Mouse (Mus musculus): ENCODE results near the gene Mrpl28.
A peak's percentile ranks its signal among the peaks of the same experiment; 100 is the strongest.

Mrpl28 gene

DNA sequence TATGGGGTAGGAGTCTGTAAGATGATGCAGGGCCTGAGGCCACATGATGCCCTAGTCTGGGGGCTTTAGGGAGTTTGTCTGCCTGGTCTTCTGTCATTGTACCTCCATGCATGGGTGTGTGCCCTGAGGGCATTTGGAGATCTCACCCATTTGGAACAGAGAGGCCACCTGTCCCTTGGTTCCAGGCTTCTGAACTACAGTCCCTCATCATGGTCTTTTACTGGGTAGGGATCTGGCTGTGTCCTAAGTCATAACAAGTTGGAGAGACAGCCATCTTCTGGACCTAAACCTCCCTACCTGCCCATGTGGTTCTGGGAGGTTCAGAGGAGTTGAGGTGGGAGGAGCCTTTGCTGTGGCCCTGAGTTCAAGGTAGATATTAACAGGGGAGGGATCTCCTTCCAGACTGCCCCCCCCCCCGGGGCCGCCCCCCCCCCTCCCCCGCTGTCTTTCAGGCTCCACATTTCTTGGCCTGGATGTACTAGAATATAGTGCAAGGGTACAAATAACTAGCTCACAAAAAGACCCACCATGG is 7.3 kb upstream of the Mrpl28 start:
- DNase-seq (ENCODE audit: low spot score) = peak; percentile 31

DNA sequence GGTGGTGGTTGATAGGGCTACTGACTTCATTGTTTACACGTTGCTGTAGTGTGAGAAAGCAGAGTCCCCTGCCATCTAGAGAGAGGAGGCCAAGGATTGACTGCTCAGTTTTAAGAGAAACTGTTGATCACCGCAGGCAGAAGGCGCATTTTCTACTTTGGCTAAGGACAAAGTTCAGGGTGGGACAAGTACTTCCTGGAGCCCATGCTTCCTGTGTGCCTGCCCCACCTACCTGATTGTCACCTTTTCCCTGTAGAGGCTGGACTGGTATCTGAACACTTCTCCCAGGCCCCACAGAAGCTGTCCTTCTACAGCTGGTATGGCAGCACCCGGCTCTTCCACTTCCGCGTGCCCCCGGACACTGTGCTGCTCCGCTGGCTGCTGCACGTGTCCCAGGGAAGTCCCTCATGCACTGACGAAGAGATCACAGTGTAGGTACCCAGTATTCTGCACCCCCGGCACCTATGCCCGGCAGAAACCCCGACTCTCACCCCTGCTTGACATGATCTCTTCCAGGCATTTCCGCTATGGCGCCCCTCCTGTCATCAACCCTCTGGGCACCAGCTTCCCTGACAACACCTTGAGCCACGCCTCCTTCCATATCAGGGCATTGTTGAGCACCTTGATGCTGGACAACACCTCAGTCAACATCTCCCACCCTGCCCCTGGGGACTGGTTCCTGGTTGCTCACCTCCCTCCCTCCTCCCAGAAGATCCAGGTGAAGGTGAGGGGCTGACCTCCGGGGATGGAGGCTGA is 6.6 kb upstream of the Mrpl28 start:
- DNase-seq (ENCODE audit: low spot score) = peak; percentile 40

GRCm38 (mm10) chr17:26119766-26120710 is 3.3 kb upstream of the Mrpl28 start:
- peak; percentile 81 for DNase-seq (ENCODE audit: low spot score)

- DNase-seq (ENCODE audit: low spot score) = no peak
Observed at GRCm38 (mm10) chr17:26122431-26123140, 714 bp upstream of the Mrpl28 start.

GRCm38 (mm10) chr17:26124560-26124959 is 1.3 kb downstream of the Mrpl28 start:
- no peak for DNase-seq (ENCODE audit: low spot score)

DNA sequence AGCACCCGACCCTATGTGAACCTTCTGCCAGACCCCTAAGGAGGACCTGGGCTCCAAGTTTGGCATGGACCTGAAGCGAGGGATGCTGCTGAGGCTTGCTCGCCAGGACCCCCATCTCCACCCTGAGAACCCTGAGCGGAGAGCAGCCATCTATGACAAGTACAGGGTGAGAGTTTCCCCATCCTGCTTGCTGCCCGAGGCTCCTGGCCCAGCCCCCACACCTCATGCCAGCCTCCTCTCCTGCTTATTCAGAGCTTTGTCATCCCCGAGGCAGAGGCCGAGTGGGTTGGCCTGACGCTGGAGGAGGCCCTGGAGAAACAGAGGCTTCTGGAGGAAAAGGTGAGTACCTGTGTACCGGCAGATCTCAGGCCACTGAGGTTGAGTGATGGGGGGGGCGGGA is 1.9 kb downstream of the Mrpl28 start:
- DNase-seq (ENCODE audit: low spot score) = no peak

DNA sequence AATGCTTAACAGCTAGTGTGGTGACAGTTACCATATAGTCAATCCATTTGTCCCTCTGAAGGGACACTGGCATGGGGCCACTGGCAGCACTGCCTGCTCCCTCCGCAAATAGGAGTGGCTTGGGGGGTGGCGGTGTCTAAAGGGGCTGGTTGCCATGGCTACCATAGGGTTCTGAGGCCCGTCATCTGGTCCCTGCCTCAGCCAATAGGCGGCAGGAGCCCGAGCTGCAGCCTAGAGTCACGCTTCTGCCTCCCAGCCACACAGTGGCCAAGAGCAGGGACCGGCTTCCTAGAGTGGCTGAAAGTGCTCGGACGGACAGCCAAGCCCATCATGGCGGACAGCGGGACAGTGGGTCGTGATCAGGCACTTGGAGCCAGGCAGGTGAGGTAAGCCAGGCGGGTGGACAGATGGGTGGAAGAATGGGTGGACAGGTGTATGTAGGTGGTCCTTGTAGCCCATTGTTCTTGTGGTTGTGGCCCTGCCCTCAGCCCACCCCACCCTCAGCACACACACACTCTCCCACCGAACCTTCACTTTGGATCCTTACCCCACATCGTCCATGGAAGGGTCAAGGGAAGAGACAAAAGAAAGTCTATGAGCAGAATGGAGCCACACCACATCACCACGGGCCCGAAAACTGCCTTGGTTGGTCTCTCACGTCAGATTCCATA is 7.9 kb downstream of the Mrpl28 start:
- no peak for DNase-seq (ENCODE audit: low spot score)

DNA sequence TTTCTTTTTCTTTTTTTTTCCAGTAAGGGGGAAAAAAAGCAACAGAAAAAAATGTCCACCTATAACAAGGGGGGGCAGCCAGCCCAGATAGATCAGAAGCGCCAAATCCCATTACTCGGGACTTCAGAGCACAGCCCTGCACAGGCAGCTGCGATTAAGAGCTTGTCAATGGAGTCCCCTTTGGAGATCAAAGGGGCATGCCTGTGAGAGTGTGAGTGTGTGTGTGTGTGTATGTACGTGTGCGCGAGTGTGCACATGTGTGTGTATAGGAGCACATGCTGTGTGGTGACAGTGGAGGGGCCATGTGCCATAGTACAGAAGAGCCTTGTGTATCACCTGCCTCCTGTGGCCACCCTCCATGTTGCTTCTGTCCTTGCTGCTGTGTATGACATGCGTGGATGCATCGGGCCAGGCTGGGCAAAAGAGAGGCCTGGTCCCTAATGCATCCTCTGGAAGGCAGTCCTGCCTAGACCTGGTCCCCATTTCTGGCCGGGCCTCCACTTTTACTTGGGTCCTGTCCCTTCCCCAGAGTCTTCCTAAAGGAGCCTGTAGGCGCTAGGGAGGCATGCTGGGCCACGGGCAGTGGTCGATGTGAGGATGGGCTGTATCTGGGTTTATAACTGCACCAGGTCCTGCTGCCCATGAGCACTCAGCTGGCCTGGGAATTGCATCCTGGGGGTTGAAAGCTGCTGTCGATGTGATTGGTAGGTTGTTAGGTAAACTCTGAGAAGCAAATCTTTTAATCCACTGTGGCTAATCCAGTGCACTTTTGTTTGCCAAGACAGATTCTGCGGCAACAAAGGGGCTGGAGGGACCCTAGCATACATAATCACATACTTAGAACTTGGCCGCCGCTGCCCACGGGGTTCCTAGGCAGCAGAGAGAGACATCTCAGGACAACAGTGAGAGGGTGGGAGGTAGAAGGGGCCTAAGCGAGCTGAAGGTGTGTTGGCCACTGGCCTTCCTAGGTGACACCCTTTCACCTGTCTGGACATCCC is 8.9 kb downstream of the Mrpl28 start:
- no peak for DNase-seq (ENCODE audit: low spot score)

- no peak for DNase-seq (ENCODE audit: low spot score)
Observed at GRCm38 (mm10) chr17:26137106-26137750, 13.9 kb downstream of the Mrpl28 start.

DNA sequence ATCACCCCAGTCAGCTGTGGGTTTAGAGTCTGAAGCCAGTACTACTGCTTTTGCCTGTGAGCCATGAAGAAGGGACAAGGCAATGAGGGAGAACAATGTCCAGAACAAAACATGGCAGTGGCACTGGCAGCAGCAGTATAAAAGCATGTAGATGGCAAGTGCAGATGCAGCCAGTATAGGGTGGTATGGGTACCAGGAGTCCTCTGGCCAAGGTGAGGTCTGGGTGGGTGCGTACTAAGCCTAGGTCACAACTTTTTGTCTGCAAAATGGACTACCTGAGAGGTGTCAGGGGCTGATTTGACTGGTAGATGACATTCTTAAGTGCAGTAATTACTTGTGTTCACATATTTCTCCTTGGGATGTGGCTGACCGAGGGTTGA is 14.4 kb downstream of the Mrpl28 start:
- no peak for DNase-seq (ENCODE audit: low spot score)

DNA sequence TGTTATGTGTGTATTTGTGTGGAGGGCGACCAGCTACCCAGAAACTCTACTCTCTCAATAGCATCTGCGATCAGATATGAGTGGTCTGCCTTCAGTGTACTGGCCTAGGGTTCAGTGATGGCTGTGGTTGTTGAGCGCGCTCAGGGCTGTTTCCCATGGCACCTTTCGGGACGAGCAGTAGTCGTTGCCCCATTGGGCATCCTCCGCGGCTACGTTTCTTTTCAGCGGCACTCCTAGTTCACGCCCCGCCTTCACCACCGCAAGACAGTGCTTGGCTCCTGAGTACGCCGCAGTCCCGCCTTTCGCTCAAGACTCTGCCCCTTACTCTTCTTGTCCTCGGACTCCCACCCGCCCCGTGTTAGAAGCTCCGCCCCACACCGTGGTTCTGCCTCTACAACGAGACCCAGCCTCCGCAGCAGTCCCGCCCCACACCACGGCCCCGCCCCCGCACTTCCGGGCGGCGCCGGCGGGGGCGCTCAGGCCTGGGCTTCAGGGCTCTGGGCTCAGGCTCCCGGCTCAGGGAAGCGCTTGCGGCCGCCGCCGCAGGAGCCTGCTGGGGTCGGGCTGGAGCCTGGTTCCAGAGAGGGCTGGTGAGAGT is 15.0 kb downstream of the Mrpl28 start, which contains the start of gene Axin1:
TSS of gene Axin1 (plus strand) at position 450 of the 598 bp plus-strand sequence.
- DNase-seq (ENCODE audit: low spot score) = peak; percentile 96

GRCm38 (mm10) chr17:26138901-26139381 is 15.6 kb downstream of the Mrpl28 start:
- no peak for DNase-seq (ENCODE audit: low spot score)

GRCm38 (mm10) chr17:26142796-26143195 is 19.5 kb downstream of the Mrpl28 start:
- no peak for DNase-seq (ENCODE audit: low spot score)

DNA sequence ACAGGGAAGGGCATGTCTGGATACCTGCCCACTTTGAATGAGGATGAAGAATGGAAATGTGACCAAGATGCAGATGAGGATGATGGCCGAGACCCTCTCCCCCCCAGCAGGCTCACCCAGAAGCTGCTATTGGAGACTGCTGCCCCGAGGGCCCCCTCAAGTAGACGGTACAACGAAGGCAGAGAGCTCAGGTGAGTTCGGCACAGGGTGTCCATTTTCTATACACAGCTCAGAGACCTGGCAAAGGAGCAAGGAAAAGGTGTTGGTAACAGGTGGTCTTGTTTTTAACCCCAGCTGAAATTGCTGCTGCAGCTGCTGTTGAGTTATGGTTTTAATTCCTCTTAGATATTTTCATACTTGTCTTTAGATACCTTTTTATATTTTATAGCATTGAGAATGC is 20.1 kb downstream of the Mrpl28 start:
- no peak for DNase-seq (ENCODE audit: low spot score)

DNA sequence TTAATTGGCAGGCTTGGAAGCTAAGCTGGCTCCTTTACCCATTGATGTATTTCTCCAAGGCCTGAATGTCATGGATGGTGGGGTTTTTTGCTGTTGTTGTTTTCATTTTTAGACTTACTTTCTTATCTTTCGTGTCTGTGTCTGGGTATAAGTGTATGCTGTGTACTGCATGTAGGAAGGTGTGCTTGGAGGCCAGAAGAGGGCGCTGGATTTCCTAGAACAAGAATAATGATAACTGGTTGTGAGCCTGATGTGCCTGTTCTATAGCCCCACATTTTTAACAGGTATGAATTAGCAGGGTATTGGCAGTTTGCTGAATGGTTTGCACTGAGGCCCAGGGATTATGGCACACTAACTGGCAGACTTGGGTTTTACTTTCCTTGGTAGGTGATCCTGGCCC is 25.8 kb downstream of the Mrpl28 start:
- no peak for DNase-seq (ENCODE audit: low spot score)

DNA sequence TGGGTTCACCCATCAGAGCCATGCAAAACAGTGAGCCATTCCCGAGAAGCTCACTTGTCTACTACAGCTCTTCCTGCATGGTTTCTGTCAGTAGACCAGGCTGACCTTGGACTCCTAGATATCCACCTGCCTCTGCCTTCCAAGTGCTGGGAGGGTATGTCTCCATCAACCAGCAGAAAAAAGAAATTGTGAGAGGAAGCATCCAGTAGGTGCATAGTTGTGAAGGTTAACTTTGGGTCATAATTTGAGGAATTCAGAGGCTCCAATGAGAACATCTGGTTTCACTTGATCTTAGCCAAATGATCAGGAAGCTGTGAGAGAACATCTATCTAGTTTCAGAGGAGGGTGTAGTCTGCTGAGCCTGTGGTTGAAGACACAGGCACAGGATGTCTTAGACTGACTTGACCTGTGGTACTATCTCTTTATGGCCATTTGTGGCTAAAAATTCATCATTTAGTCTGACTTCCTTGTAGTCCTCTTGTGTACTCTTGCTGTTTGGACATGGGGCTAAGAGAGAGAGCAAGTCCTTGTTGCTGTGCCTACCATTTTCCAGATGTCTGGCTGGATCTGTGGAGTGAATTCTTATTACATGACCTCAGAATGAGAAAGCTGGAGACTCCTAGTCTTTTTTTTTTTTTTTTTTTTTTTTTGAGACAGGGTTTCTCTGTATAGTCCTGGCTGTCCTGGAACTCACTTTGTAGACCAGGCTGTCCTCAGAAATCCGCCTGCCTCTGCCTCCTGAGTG is 28.8 kb downstream of the Mrpl28 start:
- no peak for DNase-seq (ENCODE audit: low spot score)

- no peak for DNase-seq (ENCODE audit: low spot score)
Observed at GRCm38 (mm10) chr17:26162736-26163135, 39.4 kb downstream of the Mrpl28 start.

- DNase-seq (ENCODE audit: low spot score) = no peak
Observed at GRCm38 (mm10) chr17:26168039-26168438, 44.7 kb downstream of the Mrpl28 start.

Data from testis, postnatal 10 days (tissue).